Mouse (Mus musculus) left cerebral cortex, adult 2 months (tissue): ENCODE results near the gene Rnf113a1. TPM values are rescaled to one million over a fixed set of nuclear protein-coding genes. Genes with fewer than 3 reads are reported as not detected.
"Not testable (repeated sequence)": the region's sequence is repeated elsewhere in the genome, so short reads cannot be mapped to it uniquely, and the experiment has no call there.

Experiments used
- DNase-seq, 2 experiments: peaks; one replicate each; pipeline ENCODE4 v3.0.0; 2021 to 2022; ENCODE audit warnings: low spot score in 2 of 2, mixed read lengths in 1 of 2; ENCODE audit errors: extremely low spot score in 1 of 2
- H3K27ac ChIP-seq: fragments of 200-600 bp; 2 replicates; pipeline ENCODE4 v1.8.1; 2022
- H3K4me3 ChIP-seq: fragments of 200-600 bp; 2 replicates; pipeline ENCODE4 v1.8.1; 2022
- CTCF ChIP-seq: fragments of 200-600 bp; IDR thresholded peaks from 2 replicates; pipeline ENCODE4 v1.8.1; 2022; ENCODE audit warnings: antibody characterized with exemption, mild to moderate bottlenecking, moderate library complexity
- intact Hi-C: fragments of 180-260 bp; cut with DNase I; formaldehyde crosslinking; loops from one replicate; pipeline ENCODE4 v1.15.1; 2025
- total RNA-seq, 2 experiments: library from RNA; stranded (reverse); gene quantifications; 2 replicates each; pipeline ENCODE4 v1.2.3; 2021

The Rnf113a1 gene
- total RNA-seq, 2 experiments from 2014 or later, result 7.3 to 7.6 TPM

GRCm38 (mm10) chrX:37198676-37199075 lies 7.6 kb downstream of the Rnf113a1 start:
- no peak for TF ChIP-seq CTCF
- intact Hi-C loops, result no loop called here
- no peak for DNase-seq
- Histone ChIP-seq H3K4me3 (no peak overlapping the region), H3K27ac (no peak overlapping the region)

GRCm38 (mm10) chrX:37210941-37211340 lies 19.9 kb downstream of the Rnf113a1 start, which contains the start of gene Gm9:
TSS of gene Gm9 (minus strand) at chrX:37211041.
- H3K27ac ChIP-seq, result no peak within 1 kb of the TSS
- intact Hi-C loops, result no loop called here

GRCm38 (mm10) chrX:37222158-37222557 lies 31.1 kb downstream of the Rnf113a1 start, which contains the start of gene Rhox1:
TSS of gene Rhox1 (minus strand) at chrX:37222258.
- DNase-seq, H3K4me3 ChIP-seq, H3K27ac ChIP-seq, intact Hi-C loops: not testable (repeated sequence)

More at GRCm38 (mm10) chrX:37210941-37211340, 19.9 kb downstream of the Rnf113a1 start, which contains the start of gene Gm9:
- DNase-seq, result no peak
- no peak within 1 kb of the TSS for H3K4me3 ChIP-seq
- no peak for TF ChIP-seq CTCF

Other genes with a start within 250 kb of the Rnf113a1 start
- 10 to 100 TPM; 56.9 to 59.2 TPM for gene Sept6, start 199.5 kb upstream of the Rnf113a1 start, total RNA-seq
- not detected for gene Sowahd, start 142.4 kb upstream of the Rnf113a1 start, total RNA-seq
- 100 to 1,000 TPM; 244 to 245 TPM for gene Rpl39, start 105.8 kb upstream of the Rnf113a1 start, total RNA-seq
- 10 to 100 TPM; 16.8 to 16.9 TPM for gene Upf3b, start 80.9 kb upstream of the Rnf113a1 start, total RNA-seq
- 10 to 100 TPM; 13.4 to 13.9 TPM for gene Nkap, start 64.5 kb upstream of the Rnf113a1 start, total RNA-seq
- not detected for gene Akap14, start 22.4 kb upstream of the Rnf113a1 start, total RNA-seq
- gene Ndufa1, start 82 bp upstream of the Rnf113a1 start, total RNA-seq, result 100 to 1,000 TPM; 177 to 201 TPM
- gene Gm9, start 19.8 kb downstream of the Rnf113a1 start, total RNA-seq, result not detected
- not detected for gene Rhox1, start 31.0 kb downstream of the Rnf113a1 start, total RNA-seq
- gene Rhox2a, start 53.7 kb downstream of the Rnf113a1 start, total RNA-seq, result not detected
- gene Rhox3a, start 58.7 kb downstream of the Rnf113a1 start, total RNA-seq, result not detected
- not detected for gene Rhox4a, start 74.1 kb downstream of the Rnf113a1 start, total RNA-seq
- not detected for gene Rhox3a2, start 188.8 kb downstream of the Rnf113a1 start, total RNA-seq
- gene Rhox4a2, start 199.6 kb downstream of the Rnf113a1 start, total RNA-seq, result not detected
- not detected for gene Rhox2b, start 220.8 kb downstream of the Rnf113a1 start, total RNA-seq
- not detected for gene Rhox4b, start 241.2 kb downstream of the Rnf113a1 start, total RNA-seq